Mouse (Mus musculus) liver, adult 2 months (tissue): Measurements from ENCODE around the gene Nop9.

Experiments
- CTCF ChIP-seq: fragments of 200-500 bp; IDR thresholded peaks from 2 replicates; pipeline ENCODE4 v1.5.1; 2011; ENCODE audit warnings: low read depth, low read length, control low read depth
- POLR2A ChIP-seq: fragments of 200-500 bp; IDR thresholded peaks from 2 replicates; pipeline ENCODE4 v1.6.1; 2011; ENCODE audit warnings: low read length, control low read depth; ENCODE audit not compliant: insufficient read depth; ENCODE audit errors: extremely low read depth

- no peak for TF ChIP-seq CTCF
- TF ChIP-seq POLR2A = no peak
These were observed 33.2 kb downstream of the Nop9 start for GRCm38 (mm10) chr14:55778686-55779085.
